Mouse (Mus musculus) E14TG2a.4 (cell line): Measurements from ENCODE around the gene Rhd.

Experiments used
- H3K27me3 ChIP-seq: 2 replicates; pipeline ENCODE4 v1.6.1; 2014; ENCODE audit warnings: low read length, control low read depth; ENCODE audit not compliant: insufficient read depth
- H3K36me3 ChIP-seq: 2 replicates; pipeline ENCODE4 v1.6.1; 2014; ENCODE audit warnings: low read length, control low read depth; ENCODE audit not compliant: insufficient read depth
- H3K4me1 ChIP-seq: replicated peaks from 2 replicates; pipeline ENCODE4 v1.6.1; 2014; ENCODE audit warnings: low read depth, low read length, control low read depth
- H3K4me3 ChIP-seq: replicated peaks from 2 replicates; pipeline ENCODE4 v1.5.1; 2014; ENCODE audit warnings: mild to moderate bottlenecking, low read length
- H3K9me3 ChIP-seq: 2 replicates; pipeline ENCODE4 v1.6.1; 2014; ENCODE audit warnings: low read length, control low read depth
- CTCF ChIP-seq: conservative IDR thresholded peaks from 2 replicates; pipeline ENCODE4 v1.5.1; 2014; ENCODE audit warnings: low read length
- NANOG ChIP-seq: IDR thresholded peaks from 2 replicates; pipeline ENCODE4 v1.6.1; 2014; ENCODE audit warnings: borderline replicate concordance, low read length, mixed read lengths
- POU5F1 ChIP-seq: IDR thresholded peaks from 2 replicates; pipeline ENCODE4 v1.6.1; 2014; ENCODE audit warnings: low read length, borderline replicate concordance

Gene Rhd

DNA sequence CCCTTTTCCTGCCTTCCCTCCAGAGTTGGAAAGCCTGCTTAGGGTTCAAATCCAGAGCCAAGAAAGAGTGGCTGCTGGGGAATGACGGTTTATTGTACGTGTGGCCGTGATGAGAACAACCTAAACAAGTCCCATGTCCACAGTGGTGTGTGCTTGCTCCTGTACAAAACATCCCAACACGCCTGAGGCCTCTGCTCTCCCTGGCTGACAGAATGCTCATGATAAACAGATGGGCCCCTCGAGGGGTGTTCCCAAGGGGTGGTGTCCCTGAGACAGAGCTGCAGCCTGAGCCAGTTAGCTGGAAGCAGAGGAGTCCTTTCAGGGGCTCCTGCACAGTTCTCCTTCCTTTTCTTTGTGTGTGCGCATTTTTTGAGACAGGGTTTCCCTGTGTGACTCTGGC, 1.0 kb downstream of the Rhd start:
- TF ChIP-seq CTCF (no peak), NANOG (no peak), POU5F1 (no peak)
- Histone ChIP-seq H3K4me1 (peaks cover 70% of the 10 kb centered on the region), H3K27me3 (peaks cover 69% of the 10 kb centered on the region), H3K36me3 (no peaks in the 10 kb centered on the region), H3K4me3 (no peak overlapping the region), H3K9me3 (no peaks in the 10 kb centered on the region)

DNA sequence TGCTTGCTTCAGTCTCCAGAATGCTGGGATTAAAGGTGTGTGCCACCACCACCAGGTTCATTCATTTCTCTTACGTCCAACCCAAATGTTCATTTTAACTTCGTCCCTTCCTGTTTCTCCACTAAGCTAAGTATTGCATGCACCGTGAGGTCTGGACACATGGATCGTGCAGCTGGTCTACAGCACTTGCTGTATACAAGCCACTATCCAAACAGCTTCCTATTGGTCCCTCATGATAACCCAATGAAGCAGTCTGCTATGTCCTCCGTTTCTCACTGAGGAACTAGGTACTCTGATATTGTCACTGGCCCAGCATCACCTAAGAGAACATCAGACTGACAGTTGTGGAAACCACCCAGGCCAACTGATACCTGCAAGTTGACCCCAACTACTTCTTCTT, 1.5 kb downstream of the Rhd start:
- no peak for TF ChIP-seq NANOG
- TF ChIP-seq POU5F1 = no peak
- no peak for TF ChIP-seq CTCF
- H3K4me1 ChIP-seq = peaks cover 70% of the 10 kb centered on the region
- H3K4me3 ChIP-seq = no peak overlapping the region
- H3K9me3 ChIP-seq = no peaks in the 10 kb centered on the region
- H3K27me3 ChIP-seq = peaks cover 69% of the 10 kb centered on the region
- no peaks in the 10 kb centered on the region for H3K36me3 ChIP-seq

GRCm38 (mm10) chr4:134867213-134867612, 2.9 kb downstream of the Rhd start:
- Histone ChIP-seq H3K4me1 (peaks cover 79% of the 10 kb centered on the region), H3K9me3 (no peaks in the 10 kb centered on the region), H3K27me3 (peaks cover 56% of the 10 kb centered on the region), H3K4me3 (no peak overlapping the region), H3K36me3 (no peaks in the 10 kb centered on the region)
- TF ChIP-seq CTCF (no peak), NANOG (no peak), POU5F1 (no peak)

DNA sequence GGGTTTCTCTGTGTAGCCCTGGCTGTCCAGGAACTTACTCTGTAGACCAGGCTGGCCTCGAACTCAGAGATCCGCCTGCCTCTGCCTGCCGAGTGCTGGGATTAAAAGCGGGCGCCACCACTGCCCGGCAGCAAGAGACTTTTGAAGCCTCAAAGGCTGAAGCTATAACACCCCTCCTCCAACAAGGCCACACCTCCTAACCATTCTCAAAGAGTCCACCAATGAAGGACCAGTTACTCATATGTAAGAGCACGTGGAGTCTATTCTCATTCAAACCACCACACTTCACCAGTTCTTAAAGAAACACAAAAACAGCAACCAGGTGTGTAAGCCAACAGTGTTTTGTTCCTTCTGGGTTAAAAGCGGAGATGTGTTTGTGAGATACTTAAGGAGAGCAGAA, 3.3 kb downstream of the Rhd start:
- Histone ChIP-seq H3K36me3 (no peaks in the 10 kb centered on the region), H3K4me3 (peak overlapping the region; percentile 55), H3K9me3 (no peaks in the 10 kb centered on the region), H3K4me1 (peaks cover 81% of the 10 kb centered on the region), H3K27me3 (peaks cover 53% of the 10 kb centered on the region)
- no peak for TF ChIP-seq CTCF
- no peak for TF ChIP-seq NANOG

GRCm38 (mm10) chr4:134868065-134868464, 3.7 kb downstream of the Rhd start:
- H3K9me3 ChIP-seq = no peaks in the 10 kb centered on the region
- no peaks in the 10 kb centered on the region for H3K36me3 ChIP-seq
- peaks cover 52% of the 10 kb centered on the region for H3K27me3 ChIP-seq
- H3K4me3 ChIP-seq = peak overlapping the region; percentile 55
- peaks cover 79% of the 10 kb centered on the region for H3K4me1 ChIP-seq
- no peak for TF ChIP-seq NANOG

DNA sequence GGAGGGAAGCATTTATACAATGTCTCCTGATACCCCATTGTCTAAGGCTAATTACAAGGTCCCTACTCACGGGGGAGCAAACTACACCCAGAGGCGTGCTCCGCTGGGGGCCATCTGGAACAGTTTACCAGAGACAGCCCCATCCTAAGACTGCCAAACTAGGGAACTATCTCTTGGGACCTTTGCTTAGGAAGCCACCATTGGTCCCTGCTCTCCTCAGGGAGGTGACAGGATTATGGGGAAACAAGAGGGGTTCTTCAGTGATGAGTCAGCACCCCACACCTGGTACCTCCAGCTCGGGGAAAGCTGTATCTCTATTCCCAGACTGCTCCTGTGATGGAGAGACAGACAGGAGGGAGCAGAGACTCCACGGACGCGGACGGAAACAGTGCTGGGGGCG, 4.2 kb downstream of the Rhd start:
- Histone ChIP-seq H3K4me3 (peak overlapping the region; percentile 55), H3K9me3 (no peaks in the 10 kb centered on the region), H3K4me1 (peaks cover 79% of the 10 kb centered on the region), H3K36me3 (no peaks in the 10 kb centered on the region), H3K27me3 (peaks cover 50% of the 10 kb centered on the region)
- no peak for TF ChIP-seq POU5F1
- TF ChIP-seq NANOG = no peak
- no peak for TF ChIP-seq CTCF

DNA sequence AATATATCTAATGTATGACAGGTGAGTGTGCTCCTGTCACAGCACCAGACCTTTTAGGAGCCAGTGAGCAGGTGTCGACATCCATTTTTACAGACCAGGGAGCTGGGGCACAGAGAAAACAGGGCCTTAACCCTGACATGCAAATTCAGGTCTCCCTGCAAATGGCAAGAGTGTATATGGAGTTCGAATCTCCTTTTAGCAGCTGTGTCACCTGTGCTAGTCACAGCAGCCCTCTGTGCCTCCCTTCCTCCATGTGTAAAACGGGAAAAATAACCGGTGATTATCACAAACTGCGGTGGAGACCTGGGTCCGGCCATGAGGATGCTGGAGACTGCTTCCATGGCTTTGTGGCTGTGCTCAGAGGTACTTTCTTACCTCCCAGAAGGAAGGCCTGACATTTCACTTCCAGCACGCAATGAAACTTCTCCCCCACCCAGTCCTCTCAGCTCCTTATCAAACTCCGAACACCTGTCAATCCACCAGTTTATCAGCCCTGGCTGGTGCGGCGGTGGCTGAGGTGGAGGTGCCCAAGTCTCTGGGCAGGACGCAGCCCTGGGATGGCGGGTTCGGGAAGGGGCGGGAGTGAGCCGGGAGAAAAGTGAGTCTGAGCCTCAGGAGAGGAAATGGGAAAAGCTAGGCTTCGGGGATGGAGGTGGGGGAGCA, 4.9 kb downstream of the Rhd start:
- Histone ChIP-seq H3K36me3 (no peaks in the 10 kb centered on the region), H3K27me3 (peaks cover 50% of the 10 kb centered on the region), H3K9me3 (no peaks in the 10 kb centered on the region), H3K4me3 (peak overlapping the region; percentile 64), H3K4me1 (peaks cover 77% of the 10 kb centered on the region)
- TF ChIP-seq CTCF (no peak), NANOG (no peak), POU5F1 (no peak)

GRCm38 (mm10) chr4:134869815-134870375, 5.6 kb downstream of the Rhd start:
- peaks cover 77% of the 10 kb centered on the region for H3K4me1 ChIP-seq
- H3K27me3 ChIP-seq = peaks cover 50% of the 10 kb centered on the region
- H3K4me3 ChIP-seq = peak overlapping the region; percentile 64
- H3K9me3 ChIP-seq = no peaks in the 10 kb centered on the region
- no peak for TF ChIP-seq NANOG
- no peak for TF ChIP-seq POU5F1
- TF ChIP-seq CTCF = no peak
- no peaks in the 10 kb centered on the region for H3K36me3 ChIP-seq

GRCm38 (mm10) chr4:134871477-134871876, 7.1 kb downstream of the Rhd start:
- TF ChIP-seq CTCF (no peak), NANOG (no peak), POU5F1 (no peak)
- peaks cover 36% of the 10 kb centered on the region for H3K27me3 ChIP-seq
- H3K9me3 ChIP-seq = no peaks in the 10 kb centered on the region
- peak overlapping the region; percentile 26; the same call in 1 of the 2 replicates for H3K4me3 ChIP-seq
- H3K4me1 ChIP-seq = peaks cover 77% of the 10 kb centered on the region
- no peaks in the 10 kb centered on the region for H3K36me3 ChIP-seq
